Mouse (Mus musculus) bone marrow, adult 2 months (tissue): ENCODE results near the gene Noc2l. TPM values are rescaled to one million over a fixed set of nuclear protein-coding genes. Genes with fewer than 3 reads are reported as not detected.

Experiments used
- H3K27ac ChIP-seq: fragments of 200-500 bp; 2 replicates; pipeline ENCODE4 v1.5.1; 2012; ENCODE audit warnings: low read depth, mild to moderate bottlenecking, control low read depth, inconsistent platforms, low read length; ENCODE audit not compliant: control insufficient read depth, poor library complexity, insufficient read depth
- H3K4me1 ChIP-seq: fragments of 200-500 bp; 2 replicates; pipeline ENCODE4 v1.6.1; 2011; ENCODE audit warnings: low read length; ENCODE audit not compliant: control insufficient read depth, insufficient read depth
- H3K4me3 ChIP-seq: fragments of 200-500 bp; replicated peaks from 2 replicates; pipeline ENCODE3; 2011; ENCODE audit warnings: mild to moderate bottlenecking, low read depth, low read length, control low read depth; ENCODE audit not compliant: control insufficient read depth
- CTCF ChIP-seq: fragments of 200-500 bp; IDR thresholded peaks from 2 replicates; pipeline ENCODE4 v1.5.1; 2011; ENCODE audit warnings: low read length, control low read depth; ENCODE audit not compliant: control insufficient read depth, insufficient read depth
- POLR2A ChIP-seq: fragments of 200-500 bp; IDR thresholded peaks from 2 replicates; pipeline ENCODE4 v1.6.1; 2011; ENCODE audit warnings: low read depth, mild to moderate bottlenecking, control low read depth, low read length, borderline replicate concordance; ENCODE audit not compliant: control insufficient read depth
- WGBS: fragments of 180-500 bp; shearing (Covaris S2); methylation state at CpG from one replicate; pipeline ENCODE4 v1.1.7; 2018; 5-methylcytosine and 5-hydroxymethylcytosine counted together
- polyA plus RNA-seq: library from polyadenylated mRNA; stranded (reverse); fragments of >200 nt; gene quantifications from 2 replicates; pipeline ENCODE4 v1.2.4, GENCODE M21; 2011; ENCODE audit warnings: low replicate concordance; ENCODE audit not compliant: missing spikeins, insufficient read depth, insufficient read length

Gene Noc2l
- 42.7 and 68.9 TPM in 2 replicates for polyA plus RNA-seq

DNA sequence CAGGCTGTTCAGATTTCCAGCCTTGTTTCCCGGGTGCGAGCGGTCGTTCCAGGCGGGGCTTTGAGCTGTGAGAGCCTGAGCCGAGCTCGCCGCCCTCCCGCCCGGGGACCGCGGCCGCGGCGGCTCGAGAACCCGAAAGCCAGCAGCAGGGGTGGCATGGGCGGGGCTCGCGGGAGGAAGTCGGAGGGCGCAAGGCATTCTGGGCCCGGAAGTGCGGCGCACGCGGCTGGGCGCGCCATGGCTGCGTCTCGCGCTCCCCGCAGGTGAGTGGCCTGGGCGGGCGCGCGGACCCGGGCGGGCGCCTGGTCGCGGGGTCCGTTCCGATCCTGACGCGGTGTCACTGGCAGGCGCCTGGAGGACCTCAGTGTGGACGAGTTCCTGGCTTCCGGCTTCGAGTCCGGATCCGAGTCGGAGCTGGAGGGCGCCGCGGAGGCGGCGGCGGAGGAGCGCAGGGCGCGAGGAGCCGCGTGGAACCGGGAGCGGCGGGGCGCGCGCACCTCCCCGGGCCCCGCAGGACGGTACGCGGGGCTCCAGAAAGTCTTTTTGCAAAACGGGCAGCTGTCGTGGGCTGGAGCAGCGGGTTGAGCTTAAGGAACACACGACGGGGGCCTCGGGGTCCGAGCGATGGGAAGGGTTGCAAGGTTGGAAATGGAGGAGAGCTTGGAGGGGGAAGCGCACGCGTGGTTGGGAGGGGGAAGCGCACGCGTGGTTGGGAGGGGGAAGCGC, at the start of gene Noc2l:
Noc2l (plus strand) TSS at position 203 of the 726 bp plus-strand sequence.
- peaks cover 2% of the 10 kb centered on the region for H3K4me1 ChIP-seq
- H3K4me3 ChIP-seq, result peak within 1 kb of the TSS; percentile 88
- H3K27ac ChIP-seq, result peak within 1 kb of the TSS; percentile 89
- TF ChIP-seq POLR2A (peak; percentile 86; the same call in 1 of the 2 replicates), CTCF (no peak)
- under 1% methylated on average over 90 of the region's 90 CpGs for WGBS

DNA sequence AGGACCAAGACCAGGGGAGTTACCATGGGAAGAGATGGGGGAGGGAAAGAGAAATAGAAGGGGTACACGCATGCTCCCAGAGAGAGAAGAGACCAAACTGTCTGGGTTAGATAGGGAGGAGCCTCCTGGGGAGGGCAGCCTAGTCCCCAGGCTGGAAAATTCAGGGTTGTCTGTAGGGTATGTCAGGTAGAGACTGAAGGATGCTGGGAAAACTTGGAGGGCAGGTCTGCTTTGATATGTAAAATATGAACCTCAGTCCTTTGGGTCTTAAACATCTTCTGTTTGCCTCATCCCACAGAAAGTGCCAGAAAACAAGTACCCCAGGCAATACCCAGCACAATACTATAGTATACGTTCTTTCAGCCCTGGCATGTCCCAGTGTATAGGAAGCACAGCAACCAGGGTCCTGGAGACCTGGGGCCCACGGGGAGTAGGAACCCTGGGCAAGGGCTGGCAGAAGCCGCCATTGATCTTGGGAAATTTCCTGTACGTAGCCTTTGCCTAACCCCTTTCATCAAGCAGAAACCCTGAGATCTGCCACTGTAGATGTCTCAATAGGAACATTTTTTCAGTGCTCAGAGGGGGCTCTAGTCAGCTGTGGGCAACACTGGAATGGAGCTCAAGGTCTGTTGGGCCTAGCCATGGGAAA, 47.5 kb upstream of the Noc2l start:
- H3K27ac ChIP-seq, result peak overlapping the region; percentile 26; the same call in 1 of the 2 replicates
- TF ChIP-seq POLR2A (no peak), CTCF (no peak)
- no peak overlapping the region for H3K4me3 ChIP-seq
- H3K4me1 ChIP-seq, result peaks cover 3% of the 10 kb centered on the region
- 49% methylated on average over 5 of the region's 5 CpGs for WGBS

DNA sequence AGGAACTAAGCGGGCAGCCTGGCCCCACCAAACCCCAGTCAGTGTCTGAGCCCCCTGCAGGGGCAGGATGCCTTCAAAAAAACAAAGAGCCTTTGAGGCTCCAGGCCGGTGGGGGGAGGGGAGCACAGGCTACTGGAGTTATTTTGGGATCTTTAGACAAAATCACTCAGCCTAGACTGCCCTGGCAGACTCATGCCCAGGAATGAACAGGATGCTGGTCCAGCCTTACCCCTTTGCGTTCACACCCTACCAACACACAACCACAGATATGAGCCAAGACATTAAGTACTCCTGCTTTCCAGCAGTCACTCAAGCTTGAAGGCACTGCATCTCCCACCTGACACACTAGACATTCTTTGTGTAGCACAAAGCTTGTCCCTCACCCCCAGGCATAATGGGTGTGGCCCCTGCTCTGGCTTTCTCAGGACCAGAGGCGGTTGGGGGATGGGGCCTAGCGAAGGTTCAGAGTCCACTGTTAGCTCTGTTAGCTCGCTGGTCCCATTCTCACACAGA, 46.9 kb upstream of the Noc2l start:
- Histone ChIP-seq H3K4me3 (no peak overlapping the region), H3K4me1 (peaks cover 3% of the 10 kb centered on the region), H3K27ac (peak overlapping the region; percentile 26; the same call in 1 of the 2 replicates)
- TF ChIP-seq POLR2A, result no peak
- no peak for TF ChIP-seq CTCF
- 66% methylated on average over 6 of the region's 6 CpGs for WGBS

DNA sequence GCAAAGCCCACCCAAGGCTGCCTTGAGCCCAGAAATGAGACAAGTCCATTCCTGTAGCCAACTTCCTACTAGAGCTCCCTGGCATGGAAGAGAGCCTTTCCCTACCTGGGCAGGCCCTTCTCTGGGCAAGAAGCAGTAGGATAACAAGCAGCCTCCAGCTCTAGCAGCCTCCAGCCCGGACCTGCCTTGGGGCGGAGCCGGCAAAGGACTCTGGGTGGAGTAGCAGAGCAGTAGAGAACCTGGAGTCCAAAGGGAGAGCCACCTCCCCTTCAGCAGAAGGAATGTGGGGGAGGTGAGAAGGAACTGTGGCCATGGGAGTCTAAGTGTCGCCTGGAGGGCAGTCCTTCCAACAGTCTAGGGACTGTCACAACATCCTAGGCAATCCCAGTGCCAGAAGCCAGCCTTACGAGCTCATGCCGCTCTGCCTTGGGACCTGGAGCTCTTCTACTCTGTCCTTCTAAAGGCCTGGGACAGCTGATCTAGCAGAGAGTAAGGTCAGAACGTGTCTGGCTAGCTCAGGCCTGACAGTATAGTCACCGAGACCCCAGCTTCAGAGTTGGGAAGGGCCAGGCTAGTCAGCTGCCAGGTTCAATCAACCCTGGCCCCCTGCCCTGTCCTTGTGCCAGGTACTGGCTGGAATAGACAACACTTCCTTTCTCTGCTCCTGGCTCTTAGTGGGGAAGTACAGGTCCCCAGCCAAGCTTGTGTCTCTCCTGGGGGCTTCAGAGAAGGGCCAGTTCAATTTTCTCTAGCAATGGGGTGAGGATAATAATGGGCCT, 43.2 kb upstream of the Noc2l start:
- H3K4me1 ChIP-seq, result peaks cover 5% of the 10 kb centered on the region
- TF ChIP-seq POLR2A (no peak), CTCF (no peak)
- H3K4me3 ChIP-seq, result no peak overlapping the region
- 79% methylated on average over 8 of the region's 8 CpGs for WGBS
- H3K27ac ChIP-seq, result no peak overlapping the region

DNA sequence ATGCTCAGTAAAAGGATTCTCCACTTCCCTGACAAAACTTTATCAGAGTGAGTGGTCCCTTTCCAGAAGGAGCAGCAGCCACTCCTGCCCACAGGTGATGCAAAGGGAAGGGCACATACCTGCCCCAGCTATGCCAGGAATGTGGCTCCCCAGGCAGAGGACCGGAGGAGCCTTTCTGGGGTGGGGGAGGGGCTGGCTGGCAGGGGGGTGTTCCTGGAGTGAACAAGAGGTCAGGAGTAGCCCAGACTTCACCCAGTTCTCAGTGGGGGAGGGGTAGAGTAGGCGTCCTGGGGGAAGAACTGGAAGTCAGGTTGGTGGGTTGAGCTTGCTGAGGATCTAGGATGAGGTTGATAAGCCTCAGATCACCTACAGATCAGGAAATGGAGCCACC, 42.6 kb upstream of the Noc2l start:
- 82% methylated on average over 2 of the region's 2 CpGs for WGBS
- peaks cover 5% of the 10 kb centered on the region for H3K4me1 ChIP-seq
- no peak overlapping the region for H3K27ac ChIP-seq
- no peak overlapping the region for H3K4me3 ChIP-seq
- TF ChIP-seq POLR2A, result no peak
- TF ChIP-seq CTCF, result no peak

DNA sequence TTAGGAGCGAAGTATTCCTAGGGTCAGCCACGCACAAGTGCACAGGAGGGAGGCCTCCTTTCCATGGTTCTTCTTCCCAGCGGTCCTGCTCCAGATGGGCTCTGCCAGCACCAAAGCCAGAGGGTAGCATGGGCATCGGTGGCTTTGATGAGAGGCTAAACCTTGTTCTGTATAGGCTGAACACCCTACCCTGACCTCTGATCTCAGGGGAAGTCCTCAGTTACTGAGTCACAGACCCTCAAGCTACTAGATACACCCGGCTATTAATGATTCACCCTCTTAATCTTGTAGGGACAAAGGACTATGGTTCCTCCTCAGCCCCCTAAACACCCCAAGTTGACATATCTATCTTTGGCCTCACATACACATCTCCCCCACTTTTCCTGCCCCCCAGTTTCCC, 41.9 kb upstream of the Noc2l start:
- Histone ChIP-seq H3K4me3 (no peak overlapping the region), H3K27ac (no peak overlapping the region), H3K4me1 (peaks cover 4% of the 10 kb centered on the region)
- TF ChIP-seq CTCF (no peak), POLR2A (no peak)
- 86% methylated on average over 5 of the region's 5 CpGs for WGBS

DNA sequence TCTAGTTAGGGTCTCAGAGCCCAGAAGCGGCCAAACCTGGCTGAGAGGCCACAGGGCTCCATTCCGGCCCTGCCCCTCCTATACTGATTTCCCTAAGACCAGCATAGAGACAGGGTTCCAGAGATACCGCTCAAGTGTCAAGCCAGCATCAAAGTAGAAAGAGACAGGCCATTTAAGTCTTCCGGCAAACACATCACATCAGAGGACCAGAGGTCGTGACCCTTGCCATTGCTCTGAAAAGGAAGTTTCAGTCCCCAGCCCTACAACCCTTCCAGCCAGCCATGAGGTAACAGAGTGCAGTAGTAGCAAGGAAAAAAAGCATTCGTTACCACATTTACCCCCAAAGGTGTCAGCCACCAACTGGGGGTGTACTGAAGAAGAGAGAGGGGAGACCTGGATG, 41.5 kb upstream of the Noc2l start:
- WGBS, result 88% methylated on average over 6 of the region's 6 CpGs
- no peak overlapping the region for H3K27ac ChIP-seq
- H3K4me3 ChIP-seq, result no peak overlapping the region
- peaks cover 1% of the 10 kb centered on the region for H3K4me1 ChIP-seq
- no peak for TF ChIP-seq CTCF
- no peak for TF ChIP-seq POLR2A
